9 mouse cellular contexts compared by ENCODE assay signal in the genomic region with DNA sequence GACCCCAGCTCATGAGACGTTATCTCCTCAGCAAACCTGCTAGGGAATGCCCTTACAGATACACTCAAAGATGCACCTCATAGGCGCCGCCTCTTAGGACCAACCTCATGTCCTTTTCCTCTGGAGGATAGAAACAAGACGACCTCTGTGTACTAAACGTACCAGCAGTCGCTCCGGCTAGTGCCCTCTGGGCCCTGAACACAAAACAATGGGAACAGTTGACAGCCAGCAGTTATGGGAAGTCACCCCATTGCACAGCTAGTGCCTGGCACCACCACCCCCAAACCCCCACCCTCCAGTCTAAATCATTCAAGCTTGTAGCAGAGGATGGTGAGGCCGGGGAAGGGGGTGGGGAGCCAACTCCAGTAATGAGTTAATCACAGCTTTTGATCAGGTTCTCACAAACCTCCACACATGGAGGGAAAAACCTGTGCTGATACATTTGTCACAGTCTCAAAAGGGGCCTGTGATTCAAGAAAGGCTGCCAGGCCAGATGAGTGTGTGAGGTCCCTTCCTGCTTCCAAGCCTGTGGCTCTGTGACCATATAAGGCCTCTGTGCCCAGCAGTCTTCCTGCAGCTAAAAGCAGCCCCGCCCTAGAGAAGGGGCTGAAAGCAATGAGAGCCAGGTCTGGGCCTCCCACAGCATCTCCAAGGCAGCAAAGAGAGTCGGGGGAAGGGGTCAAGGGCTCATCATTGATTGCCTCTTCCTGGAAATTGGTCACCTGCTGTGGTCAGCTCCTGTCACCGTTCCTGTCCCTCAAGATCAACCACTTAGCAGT.
DNase-seq lines count a peak whose midpoint lies in the region; ATAC-seq and TF ChIP-seq lines count a peak whose summit lies in the region.
"Had no signal": no experiment of that assay in that cellular context is flagged by ENCODE, and none has a peak within 500 bp of the region (broad histone marks: within the 10 kb centered on the region; RNA-seq: fewer than 3 reads in every experiment).

No protein-coding gene starts in this region.

- H3K4me2 ChIP-seq in embryonic facial prominence, embryonic 12.5 days (replicated peaks): no peak overlapping the region
- H3K4me2 ChIP-seq in lung, embryonic 14.5 days: no peak overlapping the region
- H3K4me2 ChIP-seq in stomach, embryonic 15.5 days: no peak overlapping the region
- H3K4me2 ChIP-seq: neural tube, embryonic 12.5 days had no signal

- DNase-seq in layer of hippocampus, adult 2 months (ENCODE audit: low spot score in 2 of 2): no peak
- no peak for DNase-seq in layer of hippocampus, postnatal 25 days (ENCODE audit: extremely low spot score in 1 of 2, low spot score in 1 of 2)
- peak; percentile 32 for DNase-seq in lung, embryonic 14.5 days
- DNase-seq in thymus, postnatal 36 days: no peak
- no peak for DNase-seq in right cerebral cortex, postnatal 10 days (ENCODE audit: low spot score in 2 of 2)

- H3K9ac ChIP-seq in embryonic facial prominence, embryonic 12.5 days: no peak overlapping the region
- H3K9ac ChIP-seq in lung, embryonic 14.5 days: no peak overlapping the region
- no peak overlapping the region for H3K9ac ChIP-seq in stomach, embryonic 15.5 days
- H3K9ac ChIP-seq: neural tube, embryonic 12.5 days had no signal

- H3K4me3 ChIP-seq in layer of hippocampus, adult 2 months: no peak overlapping the region
- no peak overlapping the region for H3K4me3 ChIP-seq in embryonic facial prominence, embryonic 12.5 days
- H3K4me3 ChIP-seq in lung, embryonic 14.5 days (ENCODE audit: low read depth, low read length): no peak overlapping the region
- H3K4me3 ChIP-seq in stomach, embryonic 15.5 days (replicated peaks): no peak overlapping the region
- H3K4me3 ChIP-seq: neural tube, embryonic 12.5 days had no signal

- WGBS in embryonic facial prominence, embryonic 12.5 days: 31% methylated on average over 11 of the region's 11 CpGs
- WGBS in lung, embryonic 14.5 days: 55% methylated on average over 11 of the region's 11 CpGs
- 62% methylated on average over 11 of the region's 11 CpGs for WGBS in stomach, embryonic 15.5 days

- H3K27me3 ChIP-seq in embryonic facial prominence, embryonic 12.5 days: no peaks in the 10 kb centered on the region
- no peaks in the 10 kb centered on the region for H3K27me3 ChIP-seq in lung, embryonic 14.5 days (ENCODE audit: insufficient read depth, low read length)
- no peaks in the 10 kb centered on the region for H3K27me3 ChIP-seq in stomach, embryonic 15.5 days (replicated peaks)
- H3K27me3 ChIP-seq: neural tube, embryonic 12.5 days had no signal

- H3K36me3 ChIP-seq in embryonic facial prominence, embryonic 12.5 days: no peaks in the 10 kb centered on the region
- no peaks in the 10 kb centered on the region for H3K36me3 ChIP-seq in lung, embryonic 14.5 days (ENCODE audit: insufficient read depth)
- no peaks in the 10 kb centered on the region for H3K36me3 ChIP-seq in stomach, embryonic 15.5 days
- H3K36me3 ChIP-seq: neural tube, embryonic 12.5 days had no signal

- peak overlapping the region; percentile 90 for H3K27ac ChIP-seq in layer of hippocampus, adult 2 months
- no peak overlapping the region for H3K27ac ChIP-seq in embryonic facial prominence, embryonic 12.5 days
- H3K27ac ChIP-seq in lung, embryonic 14.5 days (ENCODE audit: low read depth): no peak overlapping the region
- peak overlapping the region; percentile 28; the same call in 1 of the 2 replicates for H3K27ac ChIP-seq in stomach, embryonic 15.5 days
- H3K27ac ChIP-seq: neural tube, embryonic 12.5 days had no signal

- no peaks in the 10 kb centered on the region for H3K4me1 ChIP-seq in embryonic facial prominence, embryonic 12.5 days
- 0 out of 2 replicates have a peak, but pooled peaks cover 4% of the 10 kb centered on the region for H3K4me1 ChIP-seq in lung, embryonic 14.5 days (ENCODE audit: insufficient read depth)
- H3K4me1 ChIP-seq in stomach, embryonic 15.5 days: no peaks in the 10 kb centered on the region; the same call in 1 of the 2 replicates

- 0 out of 2 replicates have a peak, but pooled peaks have one; percentile 38 for ATAC-seq in embryonic facial prominence, embryonic 12.5 days (ENCODE audit: insufficient number of reproducible peaks, insufficient read depth, low FRiP score, low TSS enrichment)
- ATAC-seq in lung, embryonic 14.5 days (ENCODE audit: insufficient read depth): peak; percentile 52; the same call in 1 of the 2 replicates
- no peak; the same call in 1 of the 2 replicates for ATAC-seq in stomach, embryonic 15.5 days (ENCODE audit: insufficient read depth, low FRiP score, low read depth)
- no peak for ATAC-seq in megakaryocyte progenitor cell, adult 5-6 weeks (replicated peaks; ENCODE audit: poor library complexity)

- H3K9me3 ChIP-seq in embryonic facial prominence, embryonic 12.5 days: no peaks in the 10 kb centered on the region
- no peaks in the 10 kb centered on the region for H3K9me3 ChIP-seq in lung, embryonic 14.5 days (ENCODE audit: low read depth, low read length)
- H3K9me3 ChIP-seq in stomach, embryonic 15.5 days: no peaks in the 10 kb centered on the region
- H3K9me3 ChIP-seq: neural tube, embryonic 12.5 days had no signal

- no peak for TF ChIP-seq CTCF in layer of hippocampus, adult 2 months (conservative IDR thresholded peaks at IDR 0.05)
- TF ChIP-seq CTCF in lung, embryonic 14.5 days (IDR thresholded peaks at IDR 0.05; ENCODE audit: low read depth): no peak

Comparison
In these comparisons a context has a peak if more than half of its experiments do, and no peak if none do; other contexts are left out.
1. H3K27ac ChIP-seq: peak in layer of hippocampus, adult 2 months (single experiment) and stomach, embryonic 15.5 days (single experiment); none in embryonic facial prominence, embryonic 12.5 days (single experiment) and lung, embryonic 14.5 days (single experiment).
2. ATAC-seq: peak in embryonic facial prominence, embryonic 12.5 days (single experiment) and lung, embryonic 14.5 days (single experiment); none in stomach, embryonic 15.5 days (single experiment) and megakaryocyte progenitor cell, adult 5-6 weeks (single experiment).